Mouse (Mus musculus) cortical plate, adult 2 months (tissue): Measurements from ENCODE around the gene Speg. TPM values are rescaled to one million over a fixed set of nuclear protein-coding genes. Genes with fewer than 3 reads are reported as not detected.
A peak's percentile ranks its signal among the peaks of the same experiment; 100 is the strongest.

Source experiments
- H3K27ac ChIP-seq: fragments of 200-500 bp; 2 replicates; pipeline ENCODE4 v1.5.1; 2012; ENCODE audit warnings: low read length, control low read depth, inconsistent platforms; ENCODE audit not compliant: insufficient read depth
- H3K4me1 ChIP-seq: fragments of 200-500 bp; 2 replicates; pipeline ENCODE4 v1.6.1; 2011; ENCODE audit warnings: low read length; ENCODE audit not compliant: control insufficient read depth, insufficient read depth
- H3K4me3 ChIP-seq: fragments of 200-500 bp; 2 replicates; pipeline ENCODE4 v1.5.1; 2011; ENCODE audit warnings: mild to moderate bottlenecking, low read length, control low read depth; ENCODE audit not compliant: insufficient read depth
- CTCF ChIP-seq: fragments of 200-500 bp; IDR thresholded peaks from 2 replicates; pipeline ENCODE4 v1.5.1; 2011; ENCODE audit warnings: mild to moderate bottlenecking, control low read depth, low read length; ENCODE audit not compliant: insufficient read depth; ENCODE audit errors: extremely low read depth
- POLR2A ChIP-seq: fragments of 200-500 bp; IDR thresholded peaks from 2 replicates; pipeline ENCODE4 v1.6.1; 2011; ENCODE audit warnings: mild to moderate bottlenecking, low read length, control low read depth; ENCODE audit not compliant: insufficient read depth; ENCODE audit errors: extremely low read depth
- polyA plus RNA-seq: library from polyadenylated mRNA; depleted of rRNA; stranded (reverse); fragments of >200 nt; gene quantifications from 2 replicates; pipeline ENCODE4 v1.2.3, GENCODE M21; 2012

The Speg gene
- polyA plus RNA-seq, 1 experiment = 164 TPM

- Histone ChIP-seq H3K4me3 (peak within 1 kb of the TSS; percentile 87), H3K4me1 (no peaks in the 10 kb centered on the region), H3K27ac (no peak within 1 kb of the TSS)
- peak; percentile 95 for TF ChIP-seq POLR2A
- TF ChIP-seq CTCF = no peak
Measured at GRCm38 (mm10) chr1:75435475-75436328, 60.6 kb downstream of the Speg start, which contains the start of gene Gmppa. TSS of gene Gmppa (plus strand) at chr1:75435930.

- TF ChIP-seq POLR2A (no peak), CTCF (no peak)
- H3K27ac ChIP-seq = no peak overlapping the region
- no peaks in the 10 kb centered on the region for H3K4me1 ChIP-seq
- no peak overlapping the region for H3K4me3 ChIP-seq
Measured at GRCm38 (mm10) chr1:75438782-75439181, 63.7 kb downstream of the Speg start.

GRCm38 (mm10) chr1:75440661-75441060 lies 65.6 kb downstream of the Speg start:
- Histone ChIP-seq H3K4me1 (0 out of 2 replicates have a peak, but pooled peaks cover 2% of the 10 kb centered on the region), H3K4me3 (no peak overlapping the region), H3K27ac (no peak overlapping the region)
- TF ChIP-seq POLR2A = no peak
- no peak for TF ChIP-seq CTCF

- TF ChIP-seq POLR2A = no peak
- Histone ChIP-seq H3K27ac (no peak overlapping the region), H3K4me1 (0 out of 2 replicates have a peak, but pooled peaks cover 2% of the 10 kb centered on the region), H3K4me3 (no peak overlapping the region)
Measured at GRCm38 (mm10) chr1:75441471-75441996, 66.4 kb downstream of the Speg start.

GRCm38 (mm10) chr1:75442171-75442570 lies 67.1 kb downstream of the Speg start:
- TF ChIP-seq POLR2A (no peak), CTCF (no peak)
- Histone ChIP-seq H3K27ac (no peak overlapping the region), H3K4me3 (no peak overlapping the region), H3K4me1 (0 out of 2 replicates have a peak, but pooled peaks cover 2% of the 10 kb centered on the region)

GRCm38 (mm10) chr1:75442811-75443210 lies 67.7 kb downstream of the Speg start:
- Histone ChIP-seq H3K4me3 (no peak overlapping the region), H3K27ac (no peak overlapping the region), H3K4me1 (0 out of 2 replicates have a peak, but pooled peaks cover 2% of the 10 kb centered on the region)
- TF ChIP-seq CTCF (no peak), POLR2A (no peak)

GRCm38 (mm10) chr1:75443247-75444024 lies 68.3 kb downstream of the Speg start:
- no peak overlapping the region for H3K27ac ChIP-seq
- TF ChIP-seq CTCF (no peak), POLR2A (no peak)
- no peak overlapping the region for H3K4me3 ChIP-seq
- 0 out of 2 replicates have a peak, but pooled peaks cover 2% of the 10 kb centered on the region for H3K4me1 ChIP-seq

- H3K4me1 ChIP-seq = 0 out of 2 replicates have a peak, but pooled peaks cover 2% of the 10 kb centered on the region
- TF ChIP-seq CTCF (no peak), POLR2A (no peak)
- H3K4me3 ChIP-seq = no peak overlapping the region
- H3K27ac ChIP-seq = no peak overlapping the region
Measured at GRCm38 (mm10) chr1:75444208-75444607, 69.1 kb downstream of the Speg start.

- no peak for TF ChIP-seq POLR2A
- TF ChIP-seq CTCF = no peak
- no peak overlapping the region for H3K4me3 ChIP-seq
- H3K27ac ChIP-seq = no peak overlapping the region
- 0 out of 2 replicates have a peak, but pooled peaks cover 2% of the 10 kb centered on the region for H3K4me1 ChIP-seq
Measured at GRCm38 (mm10) chr1:75445141-75445701, 70.1 kb downstream of the Speg start.
